Mouse (Mus musculus) heart, postnatal 10 days (tissue): Measurements from ENCODE around the gene Doc2g. TPM values are rescaled to one million over a fixed set of nuclear protein-coding genes. Genes with fewer than 3 reads are reported as not detected.
"Not testable (repeated sequence)": the region's sequence is repeated elsewhere in the genome, so short reads cannot be mapped to it uniquely, and the experiment has no call there.

Source experiments
- DNase-seq, 2 experiments: peaks; one replicate each; pipeline ENCODE4 v3.0.0; 2021
- intact Hi-C: fragments of 180-260 bp; cut with DNase I; formaldehyde crosslinking; loops from one replicate; pipeline ENCODE4 v1.15.1; 2025
- total RNA-seq, 2 experiments: library from RNA; stranded (reverse); gene quantifications; 2 replicates each; pipeline ENCODE4 v1.2.3; 2021

Gene Doc2g
- total RNA-seq, 2 experiments from 2014 or later, result 102 to 103 TPM

DNA sequence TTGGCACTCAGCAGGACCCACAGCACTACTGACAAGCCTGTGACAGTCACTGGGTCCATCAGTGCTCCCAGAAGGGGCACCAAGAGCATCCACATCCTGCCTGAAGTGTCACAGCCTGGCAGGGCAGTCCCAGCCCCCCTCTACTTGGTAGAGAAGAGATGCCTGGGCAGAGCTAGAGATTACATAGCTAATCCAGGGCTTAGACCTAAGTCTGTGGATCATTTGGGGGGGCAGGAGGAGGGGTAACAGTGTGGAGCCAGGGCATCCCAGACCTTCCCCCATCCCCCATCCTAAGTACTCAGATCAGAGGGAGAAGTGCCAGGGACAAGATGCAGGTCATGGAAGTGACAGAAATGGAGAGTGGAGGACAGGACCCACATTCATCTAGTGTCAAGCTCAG, 11.7 kb downstream of the Doc2g start:
- no peak for DNase-seq
- intact Hi-C loops, result loop anchor here (5.0 kb wide), 3 partner anchors 67 to 212 kb away; partner anchors contain the start of genes Cabp2 and Coro1b

DNA sequence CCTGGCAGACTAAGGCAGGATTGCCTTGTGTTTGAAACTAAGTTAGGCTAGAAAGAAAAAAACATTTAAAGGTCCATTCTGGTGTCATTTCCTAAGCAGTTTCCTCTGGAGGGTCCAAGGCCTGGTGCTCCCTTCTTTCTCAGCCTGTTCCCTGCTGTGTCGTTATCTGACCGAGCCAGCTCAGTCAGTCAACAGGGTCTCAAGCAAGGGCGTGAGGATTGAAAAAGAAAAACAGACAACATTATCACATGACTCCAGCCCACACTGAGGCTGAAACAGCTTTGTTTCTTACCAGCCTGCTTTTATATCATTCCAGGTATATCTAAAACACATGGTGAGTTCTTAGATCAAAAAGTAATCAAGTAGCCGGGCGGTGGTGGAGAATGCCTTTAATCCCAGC, 12.5 kb downstream of the Doc2g start:
- intact Hi-C loops, result loop anchor here (5.0 kb wide), 3 partner anchors 67 to 212 kb away; partner anchors contain the start of genes Cabp2 and Coro1b
- DNase-seq, result no peak

DNA sequence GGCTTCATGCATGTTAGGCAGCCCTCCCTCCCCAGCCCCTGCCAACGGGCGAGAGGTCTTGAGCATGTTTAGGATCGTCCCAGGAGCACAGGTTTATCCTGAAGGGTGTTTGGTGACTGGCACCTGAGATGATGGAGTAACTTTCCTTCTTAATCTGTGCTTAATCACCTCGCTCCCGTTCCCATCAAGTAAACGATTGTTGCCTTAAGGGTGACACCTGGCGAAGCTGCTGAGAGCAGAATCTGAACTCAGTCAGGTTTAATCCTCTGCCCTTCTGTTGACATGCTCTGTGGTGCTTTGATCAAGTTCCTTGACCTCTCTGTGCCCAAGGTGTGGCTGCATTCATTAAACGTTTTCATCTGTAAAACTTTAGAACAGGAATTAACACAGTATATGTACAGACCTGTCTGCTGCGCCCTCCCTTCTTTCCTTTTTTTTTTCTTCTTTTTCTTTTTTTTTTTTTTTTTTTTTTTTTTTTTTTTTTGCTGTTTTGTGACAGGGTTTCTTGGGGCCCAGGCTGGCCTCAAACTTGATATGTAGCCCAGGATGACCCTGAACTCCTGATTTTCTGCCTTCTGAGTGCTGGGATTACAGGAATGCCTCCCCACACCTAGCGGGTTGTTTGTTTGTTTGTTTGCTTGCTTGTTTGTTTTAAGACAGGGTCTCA, 14.9 kb downstream of the Doc2g start:
- intact Hi-C loops, result loop anchor here (5.0 kb wide), 3 partner anchors 64 to 209 kb away; partner anchors contain the start of genes Cabp2 and Coro1b
- no peak for DNase-seq

DNA sequence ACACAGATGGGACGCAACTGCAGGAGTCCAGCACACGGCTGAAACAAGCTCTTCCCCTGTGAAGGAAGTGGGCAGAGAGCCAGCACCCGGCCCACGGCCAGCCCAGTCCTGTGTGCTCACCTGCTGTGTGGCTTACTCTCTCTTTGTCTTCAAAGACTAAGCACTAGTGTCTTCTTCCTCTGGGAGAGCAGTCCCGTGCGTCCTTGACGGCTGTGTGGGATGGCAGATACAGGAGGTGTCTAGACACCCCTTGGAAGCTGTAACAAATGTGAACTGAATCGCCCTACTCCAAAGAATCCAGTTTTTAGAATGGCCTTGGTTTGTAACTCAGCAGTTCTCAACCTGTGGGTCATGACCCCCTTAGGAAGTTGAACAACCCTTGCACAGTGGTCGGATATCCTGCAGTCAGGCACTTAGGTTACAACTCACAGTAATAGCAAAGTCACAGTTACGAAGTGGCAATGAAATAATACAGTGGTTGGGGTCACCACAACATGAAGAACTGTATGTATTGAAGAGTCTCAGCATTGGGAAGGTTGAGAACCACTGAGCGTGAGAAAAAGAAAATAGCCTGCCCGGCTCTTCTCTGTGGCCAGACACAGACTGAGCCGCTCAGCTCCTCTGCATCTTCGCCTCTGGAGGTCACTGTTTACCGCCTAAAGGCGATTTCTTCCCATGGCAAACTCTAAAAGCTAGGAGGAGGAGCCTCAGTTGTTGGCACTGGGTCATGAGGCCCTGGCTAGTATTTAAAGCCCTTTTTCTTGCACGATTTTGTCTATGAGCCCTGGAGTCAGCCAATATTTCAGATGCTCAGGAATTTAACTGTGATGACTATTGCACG, 15.8 kb downstream of the Doc2g start:
- DNase-seq, result peak; percentile 92 to 93
- intact Hi-C loops, result loop anchor here (1.0 to 5.0 kb wide), 4 partner anchors 28 to 208 kb away; partner anchors contain the start of genes Cabp2 and Coro1b

DNA sequence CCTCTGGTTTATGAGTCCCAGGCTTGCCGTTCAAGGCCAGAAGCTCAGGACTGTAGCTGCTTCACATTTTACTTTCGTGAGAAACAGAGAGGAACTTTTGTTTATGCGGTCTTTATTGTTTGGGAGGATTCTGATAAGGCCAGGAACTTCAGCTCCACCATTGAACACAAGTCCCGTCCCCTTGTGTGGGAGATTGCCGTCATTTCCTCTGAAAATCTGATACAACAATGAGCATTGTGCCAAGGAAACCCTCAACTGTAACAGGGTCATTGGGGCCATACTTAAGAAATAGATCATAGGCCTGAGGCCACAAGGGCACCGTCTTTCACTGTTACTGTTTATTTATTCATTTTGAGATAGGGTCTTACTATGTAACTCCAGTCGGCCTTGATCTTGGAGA, 20.1 kb downstream of the Doc2g start:
- intact Hi-C loops, result no loop called here
- DNase-seq, result no peak

DNA sequence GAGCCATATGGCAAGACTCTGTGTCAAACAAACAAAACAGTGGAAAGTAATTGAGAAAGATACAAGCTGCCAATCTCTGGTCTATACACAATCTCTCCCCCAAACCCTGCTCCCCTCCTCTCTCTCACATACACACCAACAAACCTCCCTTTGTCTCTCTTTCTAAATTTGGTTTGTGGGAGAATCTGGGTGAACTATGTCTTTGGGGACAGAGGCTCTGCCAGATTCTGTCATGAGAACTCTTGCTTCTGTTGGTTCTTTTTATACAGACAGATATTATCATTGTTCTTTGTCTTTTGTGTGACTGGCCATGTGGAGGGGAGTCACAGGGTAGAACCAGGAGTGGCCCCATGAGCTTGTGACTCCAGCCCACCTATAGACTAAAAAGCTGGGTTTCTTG, 24.5 kb downstream of the Doc2g start:
- no peak for DNase-seq
- intact Hi-C loops, result no loop called here

DNA sequence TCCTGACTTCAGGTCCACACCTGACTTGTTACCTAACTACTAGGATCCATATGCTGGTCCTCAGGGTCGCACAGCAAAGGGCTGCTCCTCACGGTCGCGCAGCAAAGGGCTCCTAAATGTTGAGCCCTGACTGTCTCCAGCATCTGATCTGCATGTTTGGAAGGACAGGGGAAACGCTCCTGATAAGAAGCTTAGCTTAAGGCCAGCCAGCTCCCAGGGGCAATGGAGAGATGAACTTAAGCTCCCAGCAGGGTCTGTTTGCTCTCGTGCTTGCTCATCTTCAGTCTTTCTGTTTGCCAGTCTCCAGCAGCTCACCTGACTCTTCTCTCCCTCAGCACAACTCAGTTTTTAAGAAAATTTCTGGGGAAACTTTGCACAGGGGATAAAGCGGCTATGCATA, 29.6 kb downstream of the Doc2g start:
- DNase-seq, result no peak
- intact Hi-C loops, result no loop called here

DNA sequence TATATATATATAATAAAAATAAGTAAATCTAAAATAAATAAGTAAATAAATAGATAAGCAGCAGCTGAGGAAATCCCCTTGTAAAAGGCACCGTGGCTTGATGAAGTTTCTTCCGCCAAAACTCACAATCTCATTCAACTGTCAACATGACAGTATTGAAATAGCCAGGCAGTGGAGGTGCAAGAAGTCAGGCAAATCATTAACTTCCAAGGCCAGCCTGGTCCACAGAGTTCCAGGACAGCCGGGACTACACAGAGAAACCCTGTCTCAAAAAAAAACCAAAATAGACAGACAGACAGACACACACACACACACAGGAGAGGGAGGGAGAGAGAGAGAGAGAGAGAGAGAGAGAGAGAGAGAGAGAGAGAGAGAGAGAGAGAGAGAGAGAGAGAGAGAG, 30.2 kb downstream of the Doc2g start:
- DNase-seq, result no peak
- intact Hi-C loops, result no loop called here

DNA sequence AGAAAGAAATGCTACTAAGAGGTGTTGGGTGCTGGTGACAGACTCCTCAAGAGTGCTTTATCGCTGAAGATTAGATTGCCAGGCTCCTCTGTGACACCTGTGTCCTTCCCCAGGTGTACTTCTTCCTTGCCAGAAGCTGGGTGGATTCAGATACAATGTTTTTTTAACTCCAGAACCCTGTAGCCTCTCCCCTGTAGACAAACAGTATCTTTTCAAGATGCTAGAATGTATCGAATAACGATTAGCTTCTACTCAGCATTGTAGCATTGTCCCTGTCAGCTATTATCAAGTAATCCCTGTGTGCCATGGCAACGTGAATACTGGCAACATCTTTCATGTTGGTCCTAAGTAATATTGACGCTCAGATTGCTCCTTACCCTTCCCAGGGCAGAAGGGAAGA, 30.6 kb downstream of the Doc2g start:
- intact Hi-C loops, result no loop called here
- DNase-seq, result no peak

DNA sequence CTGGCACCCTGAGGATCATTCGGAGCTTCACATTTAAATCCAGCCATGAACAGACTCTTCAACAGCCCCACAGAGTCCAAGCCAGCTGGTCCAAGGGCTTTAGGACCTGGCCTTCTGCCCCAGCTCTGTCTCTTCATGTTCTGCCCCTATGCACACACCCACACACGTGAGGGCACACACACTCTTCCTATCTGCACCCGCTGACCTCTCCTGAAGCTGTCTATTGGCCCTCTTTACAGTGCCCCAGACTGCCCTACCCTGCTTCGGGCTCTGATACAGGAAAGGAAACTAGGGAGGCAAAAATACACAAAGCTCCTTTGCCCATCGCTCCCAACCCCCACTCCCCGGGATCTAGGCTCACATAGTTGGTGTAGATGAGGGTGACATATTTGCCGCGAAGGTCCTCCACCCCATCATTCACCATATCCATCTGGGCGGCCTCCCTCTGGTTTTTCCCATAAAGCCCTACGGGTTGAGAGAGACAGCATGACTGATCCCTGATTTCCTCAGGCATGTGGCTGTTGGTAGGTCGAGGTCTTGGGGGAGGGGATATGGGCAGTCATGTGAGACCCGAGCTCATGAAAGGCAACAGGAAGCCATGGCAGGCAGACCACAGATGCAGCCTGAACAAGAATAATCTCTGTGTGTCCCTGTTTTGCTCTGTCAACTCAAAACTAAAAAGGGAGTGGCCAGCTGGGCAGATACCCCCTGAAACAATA, 33.4 kb downstream of the Doc2g start:
- no peak for DNase-seq
- intact Hi-C loops, result no loop called here

DNA sequence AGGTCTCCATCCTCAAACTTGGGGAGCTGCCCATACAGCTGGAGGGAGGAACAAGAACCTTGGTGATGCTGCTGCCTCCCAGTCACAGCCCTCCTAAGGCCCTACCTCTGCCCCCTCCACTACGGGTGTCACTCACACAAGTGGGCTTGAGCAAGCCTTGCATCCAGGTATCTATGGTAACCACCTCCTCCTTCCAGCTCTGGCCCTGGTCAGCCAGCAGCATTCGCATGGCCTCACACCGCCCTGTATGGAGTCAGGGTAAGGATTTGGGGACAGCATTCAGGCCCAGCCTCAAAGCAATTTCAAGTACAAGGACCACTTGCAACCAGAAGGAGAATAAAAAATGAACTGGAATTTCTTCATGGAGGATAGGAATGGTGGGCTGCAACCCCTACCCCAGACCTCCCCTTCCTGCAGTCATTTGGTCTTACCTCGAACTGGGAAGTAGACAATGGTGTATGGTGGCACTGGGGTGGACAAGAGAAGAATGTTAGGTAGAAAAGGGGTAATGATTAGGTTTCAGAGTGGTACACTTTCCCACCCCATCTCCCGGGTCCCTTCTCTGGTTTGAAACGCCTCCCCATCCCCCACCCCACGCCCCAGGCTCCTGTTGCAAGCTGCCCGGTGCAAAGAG, 34.2 kb downstream of the Doc2g start:
- DNase-seq, intact Hi-C loops: not testable (repeated sequence)

DNA sequence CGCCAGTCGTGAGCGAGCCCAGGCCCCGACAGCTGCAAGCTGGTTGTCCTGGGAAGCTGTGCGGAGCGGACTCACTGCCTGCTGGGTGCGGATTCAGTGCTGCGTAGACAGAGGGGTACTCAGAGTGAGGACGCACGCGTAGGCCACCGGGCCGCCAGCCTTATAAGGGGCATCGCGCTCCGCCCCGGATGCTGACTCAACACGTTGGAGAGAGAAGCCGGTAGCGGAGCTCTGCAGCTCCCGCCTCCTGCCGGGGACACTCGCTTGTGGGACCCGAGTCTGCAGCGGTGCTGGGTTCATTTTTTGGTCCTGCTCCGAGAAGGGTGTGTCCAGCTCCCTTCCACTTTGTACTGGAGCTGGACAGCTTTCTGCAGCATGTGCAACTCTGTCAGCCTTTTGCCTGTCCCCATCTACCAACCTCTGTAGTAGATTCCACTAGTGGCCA, 34.7 kb downstream of the Doc2g start, which contains the start of gene Gstp1:
Gene Gstp1 (minus strand): TSS at position 198 of the 445 bp plus-strand sequence.
- intact Hi-C loops, result no loop called here
- peak; percentile 92 for DNase-seq

DNA sequence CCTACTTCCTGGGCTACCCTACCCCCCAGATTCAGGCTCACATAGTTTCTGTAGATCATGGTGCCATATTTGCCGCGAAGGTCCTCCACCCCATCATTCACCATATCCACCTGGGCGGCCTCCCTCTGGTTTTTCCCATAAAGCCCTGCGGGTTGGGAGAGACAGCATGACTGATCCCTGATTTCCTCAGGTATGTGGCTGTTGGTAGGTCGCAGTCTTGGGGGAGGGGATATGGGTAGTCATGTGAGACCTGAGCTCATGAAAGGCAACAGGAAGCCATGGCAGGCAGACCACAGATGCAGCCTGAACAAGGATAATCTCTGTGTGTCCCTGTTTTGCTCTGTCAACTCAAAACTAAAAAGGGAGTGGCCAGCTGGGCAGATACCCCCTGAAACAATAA, 37.8 kb downstream of the Doc2g start:
- intact Hi-C loops, DNase-seq: not testable (repeated sequence)

DNA sequence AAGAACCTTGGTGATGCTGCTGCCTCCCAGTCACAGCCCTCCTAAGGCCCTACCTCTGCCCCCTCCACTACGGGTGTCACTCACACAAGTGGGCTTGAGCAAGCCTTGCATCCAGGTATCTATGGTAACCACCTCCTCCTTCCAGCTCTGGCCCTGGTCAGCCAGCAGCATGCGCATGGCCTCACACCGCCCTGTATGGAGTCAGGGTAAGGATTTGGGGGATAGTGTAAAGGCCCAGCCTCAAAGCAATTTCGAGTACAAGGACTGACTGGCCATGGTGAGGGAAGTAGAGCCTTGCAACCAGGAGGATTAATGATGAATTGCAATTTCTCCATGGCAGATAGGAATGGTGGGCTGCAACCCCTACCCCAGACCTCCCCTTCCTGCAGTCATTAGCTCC, 38.4 kb downstream of the Doc2g start:
- intact Hi-C loops, DNase-seq: not testable (repeated sequence)

DNA sequence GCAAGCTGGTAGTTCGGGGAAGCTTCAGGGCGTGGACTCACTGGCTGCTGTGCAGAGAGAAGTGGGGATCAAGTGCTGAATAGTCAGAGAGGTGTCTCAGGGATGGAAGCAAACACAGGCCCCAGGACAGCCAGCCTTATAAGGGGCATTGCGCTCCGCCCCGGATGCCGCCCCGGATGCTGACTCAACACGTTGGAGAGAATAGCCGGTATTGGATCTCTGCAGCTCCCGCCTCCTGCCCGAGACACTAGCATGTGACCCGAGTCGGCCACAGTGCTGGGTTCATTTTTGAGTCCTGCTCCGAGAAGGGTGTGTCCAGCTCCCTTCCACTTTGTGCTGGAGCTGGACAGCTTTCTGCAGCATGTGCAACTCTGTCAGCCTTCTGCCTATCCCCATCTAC, 39.0 kb downstream of the Doc2g start:
- intact Hi-C loops, result no loop called here
- peak; percentile 46 to 67 for DNase-seq

DNA sequence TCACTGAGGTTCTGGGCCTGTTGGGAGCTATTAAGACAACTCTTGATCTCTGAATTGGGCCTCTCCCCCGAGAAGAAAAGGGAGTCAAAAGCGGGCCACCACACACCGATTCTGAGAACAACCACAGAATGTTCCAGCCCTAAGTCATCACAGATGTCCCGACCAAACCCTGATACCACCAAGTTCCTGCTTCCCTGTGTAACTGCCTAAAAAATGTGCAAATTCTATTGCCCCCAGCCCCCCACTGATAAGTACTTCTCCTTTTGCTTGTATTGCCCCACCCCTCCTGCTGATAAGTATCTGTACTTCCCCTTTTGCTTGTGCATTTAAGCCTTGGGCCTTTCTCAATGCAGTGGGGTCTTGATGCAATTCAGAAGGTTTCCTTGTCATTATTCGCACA, 41.0 kb downstream of the Doc2g start:
- intact Hi-C loops, DNase-seq: not testable (repeated sequence)

DNA sequence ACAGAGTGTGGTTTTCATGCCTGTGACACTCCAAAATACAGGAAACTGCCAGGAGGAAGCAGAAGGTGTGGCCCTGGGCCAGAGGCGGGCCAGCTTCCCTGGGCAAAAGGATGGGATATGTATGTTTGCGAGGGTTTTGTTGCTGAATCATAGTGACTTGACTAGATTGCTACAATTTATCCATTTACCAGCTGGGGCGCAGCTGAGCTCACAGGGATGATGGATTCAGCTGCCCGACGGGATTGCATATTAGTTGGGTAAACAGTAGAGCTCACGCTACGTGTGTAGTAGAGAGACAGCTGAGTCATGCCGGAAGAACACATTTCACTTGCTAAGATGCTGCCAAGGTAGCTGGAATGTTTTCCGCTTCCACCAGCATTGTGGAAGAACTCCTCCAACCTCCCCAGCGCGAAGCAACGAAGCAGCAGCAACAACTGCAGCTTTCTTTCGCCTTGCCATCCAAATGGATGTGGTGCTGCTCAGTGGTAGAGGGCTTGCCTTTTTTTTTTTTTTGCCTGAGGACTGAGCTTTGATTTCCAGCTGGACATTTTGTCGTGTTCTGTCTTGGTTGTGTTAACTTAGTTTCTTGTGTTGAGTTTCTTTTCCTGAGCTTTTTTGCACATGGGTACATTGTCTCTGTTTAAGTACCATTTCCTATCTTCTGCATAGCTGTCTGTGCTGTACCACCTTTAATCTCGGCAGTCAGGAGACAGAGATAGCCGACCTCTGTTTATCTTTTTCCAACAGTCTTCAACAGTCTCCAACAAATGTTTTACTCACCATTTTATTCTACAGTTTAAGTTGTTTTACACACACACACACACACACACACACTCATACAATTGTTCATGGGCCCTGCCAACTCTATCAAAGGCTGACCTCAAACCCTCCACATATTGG, 43.1 kb downstream of the Doc2g start, which contains the start of gene Gstp2:
Gene Gstp2 (minus strand): TSS at position 58 of the 900 bp plus-strand sequence.
- intact Hi-C loops, result no loop called here

DNA sequence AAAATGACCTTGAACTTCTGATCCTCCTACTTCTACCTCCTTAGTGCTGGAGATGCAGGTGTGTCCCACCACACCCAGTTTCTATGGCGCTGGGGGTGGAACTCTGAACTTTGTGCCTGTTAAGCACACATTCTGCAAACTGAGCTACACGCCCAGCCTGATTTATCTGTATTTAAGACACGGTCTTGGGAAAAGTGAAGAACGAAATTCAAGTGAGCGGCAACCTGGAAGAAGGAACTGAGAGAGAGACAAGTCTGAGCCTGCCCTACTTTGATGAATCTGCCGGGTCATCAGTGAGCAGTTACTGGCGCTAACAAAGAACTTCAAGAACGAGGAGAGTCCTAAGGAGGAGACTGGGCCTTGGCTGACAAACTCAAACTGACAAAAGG, 43.7 kb downstream of the Doc2g start:
- DNase-seq, result no peak
- intact Hi-C loops, result loop anchor here (1.0 kb wide), 1 partner anchor 28 kb away; no protein-coding TSS in a partner anchor

More for the DNA sequence above, 43.1 kb downstream of the Doc2g start, which contains the start of gene Gstp2:
- DNase-seq, result peak; percentile 86 to 88

DNA sequence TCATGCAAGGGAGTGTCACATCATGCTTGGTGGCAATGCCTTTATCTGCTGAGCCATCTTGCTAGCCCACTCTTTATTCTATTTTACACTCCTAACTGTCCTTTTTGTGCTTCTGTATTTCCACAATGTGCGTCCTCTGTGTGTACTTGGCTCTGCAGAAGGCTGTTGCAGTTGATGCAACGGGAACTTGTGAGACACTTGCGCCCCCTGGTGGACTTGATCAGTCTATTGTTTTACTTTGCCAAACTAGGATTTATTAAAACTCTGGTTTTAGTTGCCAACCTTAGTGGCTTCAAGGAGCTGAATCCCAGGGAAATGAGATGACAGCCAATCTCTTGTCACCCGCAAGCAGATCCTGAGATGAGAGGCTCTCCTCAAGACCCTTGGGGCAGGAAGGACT, 44.7 kb downstream of the Doc2g start:
- intact Hi-C loops, result loop anchor here (1.0 kb wide), 1 partner anchor 29 kb away; no protein-coding TSS in a partner anchor
- peak; percentile 78 to 90 for DNase-seq
